Mouse (Mus musculus): ENCODE results near the gene Zscan29. TPM values are rescaled to one million over a fixed set of nuclear protein-coding genes. Genes with fewer than 3 reads are reported as not detected.

Zscan29 gene
- total and polyA plus RNA-seq, 2 experiments from 2014 or later = 4.9 to 8.0 TPM

- Histone ChIP-seq H3K9ac (no peak overlapping the region), H3K27ac (ENCODE audit: low read depth, low read length) (no peak overlapping the region), H3K4me3 (ENCODE audit: low read depth, low read length) (no peak overlapping the region), H3K9me3 (ENCODE audit: low read length) (no peaks in the 10 kb centered on the region), H3K4me2 (ENCODE audit: low read depth) (no peak overlapping the region), H3K27me3 (ENCODE audit: insufficient read depth, low read length) (no peaks in the 10 kb centered on the region), H3K36me3 (ENCODE audit: insufficient read depth) (peaks cover 75% of the 10 kb centered on the region), H3K4me1 (ENCODE audit: insufficient read depth) (no peaks in the 10 kb centered on the region)
- ATAC-seq (no peak), DNase-seq (no peak)
- peak; percentile 37; the same call in 1 of the 2 replicates for TF ChIP-seq CTCF (IDR thresholded peaks at IDR 0.05; ENCODE audit: low read depth)
- WGBS = 79% methylated on average over 1 of the region's 1 CpGs
Measured at GRCm38 (mm10) chr2:121188530-121188929, 17.6 kb upstream of the Zscan29 start.

GRCm38 (mm10) chr2:121184142-121184541 lies 13.2 kb upstream of the Zscan29 start:
- no peaks in the 10 kb centered on the region for H3K27me3 ChIP-seq (ENCODE audit: insufficient read depth, low read length)
- H3K9ac ChIP-seq = no peak overlapping the region
- DNase-seq = no peak
- H3K36me3 ChIP-seq (ENCODE audit: insufficient read depth) = peaks cover 45% of the 10 kb centered on the region
- no peaks in the 10 kb centered on the region for H3K9me3 ChIP-seq (ENCODE audit: low read length)
- no peak overlapping the region for H3K4me3 ChIP-seq (ENCODE audit: low read depth, low read length)
- TF ChIP-seq CTCF (IDR thresholded peaks at IDR 0.05; ENCODE audit: low read depth) = no peak
- ATAC-seq = no peak
- no peak overlapping the region for H3K27ac ChIP-seq (ENCODE audit: low read depth, low read length)
- no peaks in the 10 kb centered on the region for H3K4me1 ChIP-seq (ENCODE audit: insufficient read depth)
- no peak overlapping the region for H3K4me2 ChIP-seq (ENCODE audit: low read depth)
- 98% methylated on average over 7 of the region's 7 CpGs for WGBS

- Histone ChIP-seq H3K9me3 (ENCODE audit: low read length) (no peaks in the 10 kb centered on the region), H3K36me3 (ENCODE audit: insufficient read depth) (peaks cover 46% of the 10 kb centered on the region), H3K27me3 (ENCODE audit: insufficient read depth, low read length) (no peaks in the 10 kb centered on the region), H3K4me3 (ENCODE audit: low read depth, low read length) (no peak overlapping the region), H3K27ac (ENCODE audit: low read depth, low read length) (no peak overlapping the region), H3K4me2 (ENCODE audit: low read depth) (no peak overlapping the region), H3K9ac (no peak overlapping the region), H3K4me1 (ENCODE audit: insufficient read depth) (no peaks in the 10 kb centered on the region)
- DNase-seq (peak; percentile 20), ATAC-seq (no peak)
- no peak for TF ChIP-seq CTCF (IDR thresholded peaks at IDR 0.05; ENCODE audit: low read depth)
- 80% methylated on average over 5 of the region's 5 CpGs for WGBS
Measured at GRCm38 (mm10) chr2:121183431-121183830, 12.5 kb upstream of the Zscan29 start.

- H3K27ac ChIP-seq (ENCODE audit: low read depth, low read length) = no peak overlapping the region
- peaks cover 42% of the 10 kb centered on the region for H3K36me3 ChIP-seq (ENCODE audit: insufficient read depth)
- TF ChIP-seq CTCF (IDR thresholded peaks at IDR 0.05; ENCODE audit: low read depth) = peak; percentile 23; the same call in 1 of the 2 replicates
- no peak overlapping the region for H3K9ac ChIP-seq
- WGBS = 96% methylated on average over 3 of the region's 3 CpGs
- no peak for DNase-seq
- H3K4me1 ChIP-seq (ENCODE audit: insufficient read depth) = no peaks in the 10 kb centered on the region
- H3K9me3 ChIP-seq (ENCODE audit: low read length) = no peaks in the 10 kb centered on the region
- ATAC-seq = no peak
- no peak overlapping the region for H3K4me3 ChIP-seq (ENCODE audit: low read depth, low read length)
- H3K27me3 ChIP-seq (ENCODE audit: insufficient read depth, low read length) = no peaks in the 10 kb centered on the region
- H3K4me2 ChIP-seq (ENCODE audit: low read depth) = no peak overlapping the region
Measured at GRCm38 (mm10) chr2:121178828-121179479, 8.0 kb upstream of the Zscan29 start.

GRCm38 (mm10) chr2:121170481-121170971 lies 399 bp downstream of the Zscan29 start, which contains the start of gene Tubgcp4:
TSS of gene Tubgcp4 (plus strand) at chr2:121170654.
- peak; percentile 54 for ATAC-seq
- peak within 1 kb of the TSS; percentile 76 for H3K27ac ChIP-seq (ENCODE audit: low read depth, low read length)
- peak within 1 kb of the TSS; percentile 89 for H3K4me3 ChIP-seq (ENCODE audit: low read depth, low read length)
- H3K4me1 ChIP-seq (ENCODE audit: insufficient read depth) = peaks cover 13% of the 10 kb centered on the region
- peak within 1 kb of the TSS; percentile 71 for H3K9ac ChIP-seq
- peaks cover 19% of the 10 kb centered on the region for H3K36me3 ChIP-seq (ENCODE audit: insufficient read depth)
- peak within 1 kb of the TSS; percentile 71 for H3K4me2 ChIP-seq (ENCODE audit: low read depth)
- no peaks in the 10 kb centered on the region for H3K9me3 ChIP-seq (ENCODE audit: low read length)
- DNase-seq = no peak
- WGBS = under 1% methylated on average over 36 of the region's 38 CpGs
- no peak for TF ChIP-seq CTCF (IDR thresholded peaks at IDR 0.05; ENCODE audit: low read depth)
- no peaks in the 10 kb centered on the region for H3K27me3 ChIP-seq (ENCODE audit: insufficient read depth, low read length)

- Histone ChIP-seq H3K36me3 (ENCODE audit: insufficient read depth) (peaks cover 15% of the 10 kb centered on the region), H3K27me3 (ENCODE audit: insufficient read depth, low read length) (no peaks in the 10 kb centered on the region), H3K4me2 (ENCODE audit: low read depth) (peak overlapping the region; percentile 71), H3K9ac (peak overlapping the region; percentile 71), H3K27ac (ENCODE audit: low read depth, low read length) (no peak overlapping the region), H3K4me3 (ENCODE audit: low read depth, low read length) (peak overlapping the region; percentile 89), H3K9me3 (ENCODE audit: low read length) (no peaks in the 10 kb centered on the region), H3K4me1 (ENCODE audit: insufficient read depth) (peaks cover 13% of the 10 kb centered on the region)
- no peak for TF ChIP-seq CTCF (IDR thresholded peaks at IDR 0.05; ENCODE audit: low read depth)
- no peak for DNase-seq
- 3% methylated on average over 9 of the region's 9 CpGs for WGBS
- no peak for ATAC-seq
Measured at GRCm38 (mm10) chr2:121169902-121170301, 1.0 kb downstream of the Zscan29 start.

- Histone ChIP-seq H3K9ac (0 out of 2 replicates have a peak overlapping the region, but pooled peaks have one; percentile 25), H3K27ac (ENCODE audit: low read depth, low read length) (no peak overlapping the region), H3K36me3 (ENCODE audit: insufficient read depth) (peaks cover 14% of the 10 kb centered on the region; the same call in 1 of the 2 replicates), H3K4me3 (ENCODE audit: low read depth, low read length) (peak overlapping the region; percentile 89; the same call in 1 of the 2 replicates), H3K4me1 (ENCODE audit: insufficient read depth) (peaks cover 13% of the 10 kb centered on the region), H3K4me2 (ENCODE audit: low read depth) (peak overlapping the region; percentile 71), H3K27me3 (ENCODE audit: insufficient read depth, low read length) (no peaks in the 10 kb centered on the region), H3K9me3 (ENCODE audit: low read length) (no peaks in the 10 kb centered on the region)
- no peak for DNase-seq
- WGBS = 62% methylated on average over 4 of the region's 4 CpGs
- TF ChIP-seq CTCF (IDR thresholded peaks at IDR 0.05; ENCODE audit: low read depth) = no peak
- no peak for ATAC-seq
Measured at GRCm38 (mm10) chr2:121169173-121169572, 1.8 kb downstream of the Zscan29 start.
